Mouse (Mus musculus): ENCODE data around the gene Sept9.

Sept9 gene

GRCm38 (mm10) chr11:117396929-117397328 is 197.5 kb downstream of the Sept9 start:
- DNase-seq (ENCODE audit: extremely low read depth, low read depth, low spot score) = no peak

- no peak for DNase-seq (ENCODE audit: extremely low read depth, low read depth, low spot score)
Observed at GRCm38 (mm10) chr11:117397755-117398154, 198.3 kb downstream of the Sept9 start.

DNA sequence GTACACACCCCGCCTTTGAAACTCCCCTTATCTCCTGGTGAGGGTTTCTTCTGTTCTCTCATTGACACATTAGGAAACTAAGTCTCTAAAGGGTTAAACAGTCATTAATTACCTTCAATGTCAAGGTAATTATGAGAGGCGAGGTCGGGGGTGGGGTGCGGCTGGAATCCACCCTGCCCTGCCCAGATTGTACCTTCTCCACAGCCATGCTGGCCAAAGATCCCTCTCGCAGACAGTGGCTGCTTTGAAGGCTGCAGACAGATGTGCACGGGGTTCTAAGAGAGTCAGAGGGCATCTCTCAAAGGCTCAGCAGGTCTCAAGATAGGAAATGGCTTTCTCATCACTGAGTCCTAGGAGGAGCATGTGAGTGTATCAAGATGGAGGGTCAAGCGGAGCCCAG is 198.7 kb downstream of the Sept9 start:
- DNase-seq (ENCODE audit: extremely low read depth, low read depth, low spot score) = no peak

DNA sequence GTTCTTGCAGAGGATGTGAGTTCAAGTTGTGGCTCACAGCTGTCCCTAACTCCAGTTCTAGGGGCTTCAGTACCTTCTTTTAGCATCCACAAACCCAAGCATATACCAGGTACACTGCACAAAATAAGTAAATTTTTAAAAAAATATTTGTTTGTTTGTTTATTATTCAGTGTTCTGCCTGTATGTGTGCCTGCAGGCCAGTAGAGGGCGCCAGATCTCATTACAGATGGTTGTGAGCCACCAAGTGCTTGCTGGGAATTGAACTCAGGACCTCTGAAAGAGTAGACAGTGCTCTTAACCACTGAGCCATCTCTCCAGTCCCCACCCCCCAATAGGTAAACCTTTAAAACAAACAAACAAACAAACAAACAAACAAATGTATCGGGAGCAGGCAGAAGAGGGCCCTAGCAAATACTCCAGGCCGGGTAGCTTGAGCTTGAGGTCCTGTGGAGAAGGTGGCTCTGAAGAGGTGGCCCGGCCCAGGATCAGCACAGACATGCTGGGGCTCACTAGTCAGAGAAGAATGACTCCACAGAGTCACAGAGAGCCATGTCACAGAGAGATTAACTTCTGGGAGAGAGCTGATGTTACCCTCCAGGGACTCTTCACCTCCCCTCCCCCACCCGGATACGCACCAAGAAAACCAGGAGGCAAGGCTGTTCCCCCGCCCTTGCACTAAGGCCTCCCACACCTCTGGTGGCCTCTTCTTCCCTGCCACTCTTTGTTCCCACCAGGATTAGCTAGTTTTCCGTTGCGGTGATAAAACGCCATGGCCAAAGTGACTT is 202.3 kb downstream of the Sept9 start:
- no peak for DNase-seq (ENCODE audit: extremely low read depth, low read depth, low spot score)

DNA sequence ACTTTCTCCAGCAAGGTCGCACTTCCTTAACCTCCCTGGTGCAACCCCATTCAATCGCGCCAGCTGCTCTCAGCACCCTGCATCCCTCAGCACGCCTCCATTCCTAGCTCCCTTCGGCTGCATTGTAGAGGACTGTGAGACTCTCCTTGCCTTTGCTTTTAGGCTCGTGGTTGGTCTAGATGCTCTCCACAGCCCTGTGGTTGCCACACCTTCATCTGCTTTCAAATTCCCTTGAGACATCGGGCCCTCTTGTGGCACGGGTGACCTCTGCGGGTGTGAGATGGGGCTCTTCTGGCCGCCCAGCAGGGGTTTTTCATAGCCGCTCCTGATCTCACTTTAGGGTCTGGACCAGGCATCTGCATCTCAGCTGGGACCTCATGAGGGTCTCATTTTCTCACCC is 203.1 kb downstream of the Sept9 start:
- no peak for DNase-seq (ENCODE audit: extremely low read depth, low read depth, low spot score)

DNA sequence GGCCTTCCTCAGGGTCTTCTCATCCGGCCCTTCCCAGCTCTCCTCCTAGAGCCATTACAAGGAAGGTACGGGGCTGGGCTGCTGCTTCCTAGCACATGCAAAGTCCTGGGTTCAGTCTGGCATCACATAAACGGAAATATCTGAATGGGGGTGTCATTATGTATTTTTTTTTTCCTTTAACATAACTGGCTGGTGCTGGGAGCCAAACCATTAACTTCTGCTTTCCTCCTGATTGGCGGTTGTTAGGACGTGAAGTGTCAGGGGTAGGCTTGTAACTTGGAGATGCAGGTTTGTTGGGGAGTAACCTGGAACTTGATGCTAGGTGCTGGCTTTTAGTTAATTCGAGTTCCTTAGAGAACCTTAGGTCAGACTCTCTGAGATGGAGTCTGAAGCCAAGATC is 203.6 kb downstream of the Sept9 start:
- DNase-seq (ENCODE audit: extremely low read depth, low read depth, low spot score) = no peak

GRCm38 (mm10) chr11:117403781-117404180 is 204.3 kb downstream of the Sept9 start:
- DNase-seq (ENCODE audit: extremely low read depth, low read depth, low spot score) = no peak

GRCm38 (mm10) chr11:117406711-117407110 is 207.2 kb downstream of the Sept9 start:
- no peak for DNase-seq (ENCODE audit: extremely low read depth, low read depth, low spot score)

- DNase-seq (ENCODE audit: extremely low read depth, low read depth, low spot score) = no peak
Observed at GRCm38 (mm10) chr11:117407196-117407595, 207.7 kb downstream of the Sept9 start.

- DNase-seq (ENCODE audit: extremely low read depth, low read depth, low spot score) = no peak
Observed at GRCm38 (mm10) chr11:117407651-117408441, 208.4 kb downstream of the Sept9 start.

DNA sequence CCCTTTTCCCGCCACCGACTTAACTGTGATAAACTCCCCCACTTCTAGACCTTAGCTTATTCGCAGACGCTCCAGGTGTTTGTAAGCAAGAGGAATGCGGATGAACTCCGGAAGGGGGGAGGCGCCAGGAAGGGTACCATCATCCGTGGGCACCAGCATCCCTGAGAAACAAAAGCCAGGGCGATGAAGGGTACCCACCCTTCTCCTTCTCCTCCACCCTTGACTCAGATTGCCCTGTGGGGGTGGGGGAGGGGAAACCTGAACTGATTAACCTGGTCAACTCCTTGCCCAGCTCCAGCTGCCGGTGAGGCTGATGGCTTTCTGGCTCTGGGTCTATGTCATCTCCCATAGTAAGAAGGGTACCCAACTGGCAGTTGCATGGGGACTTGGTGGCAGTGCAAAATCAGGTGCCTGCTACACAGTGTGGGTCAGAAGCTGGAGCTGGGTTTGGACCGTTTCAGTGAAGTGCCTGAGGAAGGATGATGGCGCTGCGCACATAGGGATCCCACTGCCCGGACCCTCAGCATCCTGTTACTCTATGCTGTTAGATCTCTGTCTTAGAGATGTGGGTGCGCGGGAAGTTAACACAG is 209.1 kb downstream of the Sept9 start:
- DNase-seq (ENCODE audit: extremely low read depth, low read depth, low spot score) = no peak

- no peak for DNase-seq (ENCODE audit: extremely low read depth, low read depth, low spot score)
Observed at GRCm38 (mm10) chr11:117409331-117409730, 209.9 kb downstream of the Sept9 start.

DNA sequence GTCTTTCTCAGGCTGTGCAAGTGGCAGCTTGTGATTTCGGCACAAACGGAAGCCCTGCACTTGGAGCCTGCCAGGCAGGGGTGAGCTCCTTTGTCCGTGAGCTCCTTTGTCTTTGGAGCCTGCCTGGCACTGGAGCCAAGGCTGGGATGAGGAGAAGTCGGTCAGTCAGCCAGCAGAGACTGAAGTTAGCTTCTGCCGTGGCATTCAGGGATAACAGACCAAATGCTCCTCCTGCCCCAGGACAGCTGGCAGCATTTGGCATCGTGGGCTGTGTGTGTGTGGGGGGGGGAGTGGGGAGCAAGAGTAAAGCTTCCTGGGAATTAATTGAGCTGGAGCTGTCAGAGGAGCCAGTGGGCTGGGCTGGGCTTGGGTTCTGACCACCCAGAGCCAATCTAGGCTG is 210.6 kb downstream of the Sept9 start:
- DNase-seq (ENCODE audit: extremely low read depth, low read depth, low spot score) = no peak

DNA sequence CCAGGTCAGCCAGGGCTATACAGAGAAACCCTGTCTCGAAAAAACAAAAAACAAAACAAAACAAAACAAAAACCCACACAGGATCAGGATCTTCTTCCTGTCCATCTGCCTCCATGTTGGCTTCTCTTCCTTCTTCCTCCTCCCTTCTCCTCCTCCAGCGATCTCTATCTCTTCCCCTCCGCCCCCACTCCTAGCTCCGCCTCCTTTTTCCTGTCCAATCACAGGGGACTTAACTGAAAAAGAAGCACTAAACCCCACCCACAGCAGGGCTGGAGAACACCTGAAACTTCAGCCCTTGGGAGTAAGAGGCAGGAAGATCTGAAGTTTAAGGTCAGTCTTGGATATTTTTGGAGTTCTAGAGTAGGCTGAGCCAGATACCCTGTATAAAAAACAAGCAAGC is 212.2 kb downstream of the Sept9 start:
- no peak for DNase-seq (ENCODE audit: extremely low read depth, low read depth, low spot score)
